Mouse (Mus musculus) kidney, embryonic 14.5 days (tissue): ENCODE data around the gene Hipk2. TPM values are rescaled to one million over a fixed set of nuclear protein-coding genes. Genes with fewer than 3 reads are reported as not detected.

Source experiments
- ATAC-seq: fragments of 200-750 bp; cut with Nextera tagmentation; 2 replicates; pipeline ENCODE4 v1.8.0; 2017; ENCODE audit warnings: moderate number of reproducible peaks, mild to moderate bottlenecking, moderate TSS enrichment, moderate library complexity; ENCODE audit not compliant: low FRiP score, low TSS enrichment
- H3K27ac ChIP-seq: fragments of 300-500 bp; sonication (generic); 2 replicates; pipeline ENCODE4 v1.5.1; 2014; ENCODE audit warnings: low read depth, mild to moderate bottlenecking, low read length, moderate library complexity, mixed read lengths
- H3K27me3 ChIP-seq: fragments of 300-500 bp; sonication (generic); 2 replicates; pipeline ENCODE4 v1.6.1; 2014; ENCODE audit warnings: mild to moderate bottlenecking, low read length; ENCODE audit not compliant: control insufficient read depth, insufficient read depth
- H3K36me3 ChIP-seq: fragments of 300-500 bp; sonication (generic); 2 replicates; pipeline ENCODE4 v1.6.1; 2014; ENCODE audit warnings: low read length, mixed read lengths; ENCODE audit not compliant: control insufficient read depth, insufficient read depth
- H3K4me1 ChIP-seq: fragments of 300-500 bp; sonication (generic); 2 replicates; pipeline ENCODE4 v1.6.1; 2014; ENCODE audit warnings: low read length, mixed read lengths; ENCODE audit not compliant: control insufficient read depth, insufficient read depth
- H3K4me2 ChIP-seq: fragments of 300-500 bp; sonication (generic); replicated peaks from 2 replicates; pipeline ENCODE4 v1.6.1; 2014; ENCODE audit warnings: low read depth, mild to moderate bottlenecking, low read length
- H3K4me3 ChIP-seq: fragments of 300-500 bp; sonication (generic); 2 replicates; pipeline ENCODE4 v1.5.1; 2014; ENCODE audit warnings: mild to moderate bottlenecking, low read length
- H3K9ac ChIP-seq: fragments of 300-500 bp; sonication (generic); 2 replicates; pipeline ENCODE4 v1.6.1; 2014; ENCODE audit warnings: low read depth, mild to moderate bottlenecking, low read length, moderate library complexity
- H3K9me3 ChIP-seq: fragments of 300-500 bp; sonication (generic); 2 replicates; pipeline ENCODE4 v1.6.1; 2016; ENCODE audit warnings: low read length; ENCODE audit not compliant: control insufficient read depth
- WGBS: fragments of 180-500 bp; shearing (Covaris S2); extraction: QIAGEN DNeasy Blood & Tissue Kit; methylation state at CpG from one replicate; pipeline ENCODE4 v1.1.7; 2014; 5-methylcytosine and 5-hydroxymethylcytosine counted together
- polyA plus RNA-seq: library from polyadenylated mRNA; unstranded; fragments of >200 nt; fragmentation: Nextera tagmentation; extraction: Ambion mirVana; gene quantifications from 2 replicates; pipeline ENCODE4 v1.2.1, GENCODE M21; 2014

Gene Hipk2
- 31.0 and 33.6 TPM in 2 replicates for polyA plus RNA-seq

- peak within 1 kb of the TSS; percentile 93 for H3K27ac ChIP-seq
- peak within 1 kb of the TSS; percentile 69 for H3K4me2 ChIP-seq
- peak within 1 kb of the TSS; percentile 99 for H3K9ac ChIP-seq
- peaks cover 2% of the 10 kb centered on the region; the same call in 1 of the 2 replicates for H3K36me3 ChIP-seq
- no peaks in the 10 kb centered on the region for H3K9me3 ChIP-seq
- no peaks in the 10 kb centered on the region; the same call in 1 of the 2 replicates for H3K27me3 ChIP-seq
- peak; percentile 94 for ATAC-seq
- peak within 1 kb of the TSS; percentile 99 for H3K4me3 ChIP-seq
- under 1% methylated on average over 71 of the region's 108 CpGs for WGBS
- H3K4me1 ChIP-seq, result peaks cover 15% of the 10 kb centered on the region
These were observed at the start of gene Hipk2 for GRCm38 (mm10) chr6:38876071-38876911. Gene Hipk2 (minus strand): TSS chr6:38876165.

- H3K4me3 ChIP-seq, result no peak overlapping the region; the same call in 1 of the 2 replicates
- H3K27me3 ChIP-seq, result no peaks in the 10 kb centered on the region
- H3K36me3 ChIP-seq, result no peaks in the 10 kb centered on the region
- H3K9ac ChIP-seq, result no peak overlapping the region
- peak overlapping the region; percentile 19; the same call in 1 of the 2 replicates for H3K4me2 ChIP-seq
- no peak overlapping the region for H3K27ac ChIP-seq
- 61% methylated on average over 7 of the region's 7 CpGs for WGBS
- no peaks in the 10 kb centered on the region for H3K4me1 ChIP-seq
- ATAC-seq, result no peak
- no peaks in the 10 kb centered on the region for H3K9me3 ChIP-seq
These were observed 49.8 kb upstream of the Hipk2 start for GRCm38 (mm10) chr6:38925719-38926118.

- Histone ChIP-seq H3K4me2 (no peak overlapping the region), H3K4me1 (no peaks in the 10 kb centered on the region), H3K36me3 (no peaks in the 10 kb centered on the region), H3K4me3 (no peak overlapping the region), H3K9me3 (no peaks in the 10 kb centered on the region), H3K27ac (no peak overlapping the region), H3K27me3 (no peaks in the 10 kb centered on the region), H3K9ac (no peak overlapping the region)
- WGBS, result 90% methylated on average over 18 of the region's 18 CpGs
- ATAC-seq, result no peak
These were observed 48.2 kb upstream of the Hipk2 start for GRCm38 (mm10) chr6:38923870-38924817.

GRCm38 (mm10) chr6:38923450-38923849 lies 47.5 kb upstream of the Hipk2 start:
- no peak overlapping the region for H3K4me2 ChIP-seq
- peaks cover 3% of the 10 kb centered on the region; the same call in 1 of the 2 replicates for H3K4me1 ChIP-seq
- H3K9ac ChIP-seq, result no peak overlapping the region
- H3K4me3 ChIP-seq, result no peak overlapping the region
- 95% methylated on average over 4 of the region's 4 CpGs for WGBS
- H3K27me3 ChIP-seq, result no peaks in the 10 kb centered on the region
- no peaks in the 10 kb centered on the region for H3K9me3 ChIP-seq
- H3K27ac ChIP-seq, result no peak overlapping the region
- no peak for ATAC-seq
- H3K36me3 ChIP-seq, result no peaks in the 10 kb centered on the region

- Histone ChIP-seq H3K4me1 (peaks cover 6% of the 10 kb centered on the region; the same call in 1 of the 2 replicates), H3K4me2 (no peak overlapping the region), H3K4me3 (no peak overlapping the region), H3K9ac (no peak overlapping the region), H3K36me3 (no peaks in the 10 kb centered on the region), H3K9me3 (no peaks in the 10 kb centered on the region), H3K27ac (no peak overlapping the region), H3K27me3 (no peaks in the 10 kb centered on the region)
- ATAC-seq, result no peak
- WGBS, result 72% methylated on average over 2 of the region's 2 CpGs
These were observed 46.6 kb upstream of the Hipk2 start for GRCm38 (mm10) chr6:38922517-38922916.

- no peaks in the 10 kb centered on the region for H3K9me3 ChIP-seq
- ATAC-seq, result no peak
- H3K9ac ChIP-seq, result no peak overlapping the region
- no peaks in the 10 kb centered on the region for H3K27me3 ChIP-seq
- peaks cover 8% of the 10 kb centered on the region; the same call in 1 of the 2 replicates for H3K4me1 ChIP-seq
- H3K36me3 ChIP-seq, result no peaks in the 10 kb centered on the region
- H3K27ac ChIP-seq, result no peak overlapping the region
- H3K4me3 ChIP-seq, result no peak overlapping the region
- WGBS, result 92% methylated on average over 8 of the region's 8 CpGs
- H3K4me2 ChIP-seq, result no peak overlapping the region
These were observed 45.8 kb upstream of the Hipk2 start for GRCm38 (mm10) chr6:38921810-38922116.

- Histone ChIP-seq H3K4me1 (peaks cover 8% of the 10 kb centered on the region; the same call in 1 of the 2 replicates), H3K27me3 (no peaks in the 10 kb centered on the region), H3K27ac (peak overlapping the region; percentile 43; the same call in 1 of the 2 replicates), H3K36me3 (no peaks in the 10 kb centered on the region), H3K9ac (no peak overlapping the region), H3K4me2 (no peak overlapping the region), H3K9me3 (no peaks in the 10 kb centered on the region), H3K4me3 (no peak overlapping the region)
- ATAC-seq, result no peak
- 66% methylated on average over 17 of the region's 17 CpGs for WGBS
These were observed 45.3 kb upstream of the Hipk2 start for GRCm38 (mm10) chr6:38921095-38921809.

- ATAC-seq, result no peak
- H3K4me3 ChIP-seq, result no peak overlapping the region
- peak overlapping the region; percentile 60; the same call in 1 of the 2 replicates for H3K27ac ChIP-seq
- no peak overlapping the region for H3K4me2 ChIP-seq
- H3K27me3 ChIP-seq, result no peaks in the 10 kb centered on the region
- WGBS, result 72% methylated on average over 6 of the region's 6 CpGs
- peaks cover 8% of the 10 kb centered on the region; the same call in 1 of the 2 replicates for H3K4me1 ChIP-seq
- no peak overlapping the region for H3K9ac ChIP-seq
- H3K36me3 ChIP-seq, result no peaks in the 10 kb centered on the region
- H3K9me3 ChIP-seq, result no peaks in the 10 kb centered on the region
These were observed 44.2 kb upstream of the Hipk2 start for GRCm38 (mm10) chr6:38920141-38920540.
